Mouse (Mus musculus): Measurements from ENCODE around the gene Psmb4. TPM values are rescaled to one million over a fixed set of nuclear protein-coding genes. Genes with fewer than 3 reads are reported as not detected.

The Psmb4 gene
- polyA plus RNA-seq, 1 experiment = 257 TPM

DNA sequence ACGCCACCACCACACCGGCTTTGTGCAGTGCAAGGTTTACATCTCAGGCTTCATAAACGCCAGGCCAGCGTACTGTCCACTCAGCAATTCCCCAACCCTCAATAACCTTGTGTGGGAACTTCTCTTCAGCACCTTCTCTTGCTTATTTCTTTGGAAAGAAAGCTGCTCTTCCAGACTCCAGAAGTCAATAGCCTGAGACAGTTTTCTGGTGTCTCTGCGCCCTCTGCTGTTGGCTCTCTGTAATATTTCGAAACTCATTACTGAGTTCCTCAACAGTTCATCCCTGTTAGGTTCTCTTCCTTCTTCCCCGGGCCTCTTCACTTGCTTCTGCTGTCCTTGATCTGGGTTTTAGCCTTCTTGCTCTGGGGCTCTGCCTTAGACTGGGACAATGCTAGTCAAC, 16.0 kb upstream of the Psmb4 start:
- Histone ChIP-seq H3K4me1 (ENCODE audit: control insufficient read depth, insufficient read depth, low read length) (no peaks in the 10 kb centered on the region), H3K27ac (ENCODE audit: insufficient read depth, low read length) (no peak overlapping the region), H3K4me3 (ENCODE audit: insufficient read depth, low read length) (no peak overlapping the region)
- peak; percentile 76 for TF ChIP-seq CTCF (IDR thresholded peaks at IDR 0.05; ENCODE audit: extremely low read depth, insufficient read depth, low read length)
- TF ChIP-seq POLR2A (IDR thresholded peaks at IDR 0.05; ENCODE audit: extremely low read depth, insufficient read depth, low read length) = no peak

DNA sequence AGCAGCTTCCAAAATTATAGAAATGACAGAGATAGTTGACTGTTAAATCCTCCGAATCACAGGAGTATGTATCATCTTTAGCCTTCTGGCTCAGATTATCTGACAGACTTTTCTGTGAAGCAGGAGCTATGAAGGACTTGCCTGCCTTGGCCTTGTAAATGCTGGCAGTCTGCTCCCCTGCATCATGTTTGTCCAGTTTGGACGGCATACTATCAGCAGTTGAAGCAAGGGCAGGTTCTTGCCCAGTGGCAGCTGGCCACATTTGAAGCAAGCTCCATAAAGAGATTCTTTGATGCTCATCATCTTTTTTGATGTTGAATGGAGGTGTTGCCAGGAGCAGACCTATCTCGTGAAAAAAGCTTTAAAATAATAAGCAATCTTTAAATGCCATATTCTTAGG, 7.3 kb upstream of the Psmb4 start:
- H3K27ac ChIP-seq (ENCODE audit: insufficient read depth, low read length) = no peak overlapping the region
- no peaks in the 10 kb centered on the region for H3K4me1 ChIP-seq (ENCODE audit: control insufficient read depth, insufficient read depth, low read length)
- TF ChIP-seq POLR2A (IDR thresholded peaks at IDR 0.05; ENCODE audit: extremely low read depth, insufficient read depth, low read length) (no peak), CTCF (IDR thresholded peaks at IDR 0.05; ENCODE audit: extremely low read depth, insufficient read depth, low read length) (no peak)
- H3K4me3 ChIP-seq (ENCODE audit: insufficient read depth, low read length) = no peak overlapping the region

DNA sequence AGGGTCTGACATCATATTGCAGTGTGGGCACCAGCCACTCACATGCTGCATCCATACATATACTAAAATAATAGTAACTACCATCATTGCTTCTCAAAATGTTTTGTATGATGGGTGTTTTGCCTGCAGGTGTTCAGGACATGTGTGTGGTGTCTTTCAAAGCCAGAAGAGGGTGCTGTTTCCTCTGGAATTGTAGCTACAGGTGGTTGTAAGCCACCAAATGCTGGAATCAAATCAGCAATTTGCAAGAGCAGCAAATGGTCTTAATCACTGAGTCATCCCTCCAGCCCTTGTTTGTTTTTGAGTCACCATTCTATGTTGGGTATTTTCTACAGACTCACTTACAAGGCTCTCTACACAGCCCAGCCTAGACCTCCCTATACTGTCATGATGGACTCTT, 1.8 kb upstream of the Psmb4 start:
- TF ChIP-seq CTCF (IDR thresholded peaks at IDR 0.05; ENCODE audit: extremely low read depth, insufficient read depth, low read length) (peak; percentile 20; the same call in 1 of the 2 replicates), POLR2A (IDR thresholded peaks at IDR 0.05; ENCODE audit: extremely low read depth, insufficient read depth, low read length) (no peak)
- H3K4me1 ChIP-seq (ENCODE audit: control insufficient read depth, insufficient read depth, low read length) = peaks cover 9% of the 10 kb centered on the region
- H3K4me3 ChIP-seq (ENCODE audit: insufficient read depth, low read length) = no peak overlapping the region
- no peak overlapping the region for H3K27ac ChIP-seq (ENCODE audit: insufficient read depth, low read length)

DNA sequence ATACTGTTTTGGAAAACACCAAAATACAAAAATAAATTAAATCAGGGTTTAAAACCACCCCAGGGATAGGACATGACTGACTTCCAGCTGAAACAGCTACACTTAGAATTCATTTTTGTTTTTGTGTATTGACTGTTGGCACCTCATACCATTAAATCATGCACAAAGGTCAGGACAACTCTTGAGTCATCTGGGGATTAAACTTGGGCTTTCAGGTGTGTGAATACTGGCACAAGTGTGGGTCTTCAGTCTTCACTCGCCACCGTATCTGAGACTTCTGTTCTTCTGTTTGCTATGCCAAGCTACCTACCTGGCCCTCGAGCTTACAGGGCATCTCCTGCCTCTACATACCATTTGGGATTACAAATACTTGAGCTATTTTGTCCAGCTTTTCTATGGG, 4.2 kb downstream of the Psmb4 start:
- peaks cover 9% of the 10 kb centered on the region for H3K4me1 ChIP-seq (ENCODE audit: control insufficient read depth, insufficient read depth, low read length)
- TF ChIP-seq POLR2A (IDR thresholded peaks at IDR 0.05; ENCODE audit: extremely low read depth, insufficient read depth, low read length) (no peak), CTCF (IDR thresholded peaks at IDR 0.05; ENCODE audit: extremely low read depth, insufficient read depth, low read length) (no peak)
- H3K27ac ChIP-seq (ENCODE audit: insufficient read depth, low read length) = no peak overlapping the region
- no peak overlapping the region for H3K4me3 ChIP-seq (ENCODE audit: insufficient read depth, low read length)

DNA sequence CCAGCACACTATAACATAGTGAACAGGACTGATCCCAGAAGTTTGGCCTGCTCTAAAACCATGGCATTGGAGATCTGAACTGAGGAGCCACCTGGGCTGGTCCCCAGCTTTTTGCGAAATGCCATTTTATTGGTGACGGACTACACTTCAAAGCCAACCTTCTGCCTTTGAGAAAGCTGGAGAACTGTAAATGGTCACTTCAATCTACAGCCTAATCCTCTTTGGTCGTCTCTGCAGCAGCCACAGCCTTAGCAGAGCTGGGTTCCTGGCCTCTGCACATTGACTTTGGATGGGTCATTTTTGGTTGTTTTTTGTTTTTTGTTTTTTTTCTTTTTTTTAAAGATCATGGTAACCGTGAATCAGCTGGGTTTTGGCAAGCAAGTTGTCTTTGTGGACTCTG, 4.9 kb downstream of the Psmb4 start:
- Histone ChIP-seq H3K27ac (ENCODE audit: insufficient read depth, low read length) (no peak overlapping the region), H3K4me3 (ENCODE audit: insufficient read depth, low read length) (no peak overlapping the region), H3K4me1 (ENCODE audit: control insufficient read depth, insufficient read depth, low read length) (peaks cover 9% of the 10 kb centered on the region)
- TF ChIP-seq POLR2A (IDR thresholded peaks at IDR 0.05; ENCODE audit: extremely low read depth, insufficient read depth, low read length) (no peak), CTCF (IDR thresholded peaks at IDR 0.05; ENCODE audit: extremely low read depth, insufficient read depth, low read length) (no peak)

DNA sequence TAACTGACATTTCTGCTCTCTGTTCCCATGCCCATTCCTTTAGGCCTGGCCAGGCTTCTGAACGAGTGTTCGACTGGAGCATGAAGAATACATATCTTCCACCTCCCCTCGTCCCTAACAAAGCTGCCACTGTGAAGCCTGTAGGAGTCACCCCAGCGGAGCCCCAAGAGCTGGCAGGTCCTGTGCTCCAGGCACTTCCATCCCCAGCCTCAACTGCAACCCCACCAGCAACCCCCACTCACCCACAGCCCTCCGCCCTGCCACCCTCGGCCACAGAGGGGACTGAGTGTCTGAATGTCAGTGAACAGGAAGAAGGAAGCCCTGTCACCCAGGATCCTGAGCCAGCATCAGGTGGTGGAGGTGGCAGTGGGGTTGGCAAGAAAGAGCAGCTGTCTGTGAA, 8.1 kb downstream of the Psmb4 start:
- H3K27ac ChIP-seq (ENCODE audit: insufficient read depth, low read length) = no peak overlapping the region

DNA sequence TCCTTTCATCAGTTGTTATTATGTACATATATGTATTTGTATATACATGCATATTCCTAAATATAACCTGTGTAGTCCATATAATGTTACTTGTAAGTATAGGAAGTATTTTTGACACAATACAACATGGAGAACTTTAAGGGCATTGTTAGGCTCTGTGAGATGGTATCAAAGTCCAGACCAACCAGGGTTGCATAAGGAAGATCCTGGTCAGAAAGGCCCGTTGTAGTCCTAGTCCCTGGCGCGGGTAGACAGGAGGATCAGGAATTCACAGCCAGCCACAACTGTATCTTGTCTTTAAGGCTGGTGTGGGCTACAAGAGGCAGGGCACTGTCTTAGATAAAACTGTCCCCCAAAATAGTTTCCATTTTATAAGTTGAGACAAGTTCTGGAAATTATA, 17.8 kb downstream of the Psmb4 start:
- TF ChIP-seq CTCF (IDR thresholded peaks at IDR 0.05; ENCODE audit: extremely low read depth, insufficient read depth, low read length) (no peak), POLR2A (IDR thresholded peaks at IDR 0.05; ENCODE audit: extremely low read depth, insufficient read depth, low read length) (no peak)
- Histone ChIP-seq H3K4me3 (ENCODE audit: insufficient read depth, low read length) (no peak overlapping the region), H3K4me1 (ENCODE audit: control insufficient read depth, insufficient read depth, low read length) (no peaks in the 10 kb centered on the region), H3K27ac (ENCODE audit: insufficient read depth, low read length) (no peak overlapping the region)

More for the DNA sequence above, 8.1 kb downstream of the Psmb4 start:
- TF ChIP-seq CTCF (IDR thresholded peaks at IDR 0.05; ENCODE audit: extremely low read depth, insufficient read depth, low read length) = no peak
- TF ChIP-seq POLR2A (IDR thresholded peaks at IDR 0.05; ENCODE audit: extremely low read depth, insufficient read depth, low read length) = no peak
- H3K4me3 ChIP-seq (ENCODE audit: insufficient read depth, low read length) = no peak overlapping the region
- no peaks in the 10 kb centered on the region; the same call in 1 of the 2 replicates for H3K4me1 ChIP-seq (ENCODE audit: control insufficient read depth, insufficient read depth, low read length)

DNA sequence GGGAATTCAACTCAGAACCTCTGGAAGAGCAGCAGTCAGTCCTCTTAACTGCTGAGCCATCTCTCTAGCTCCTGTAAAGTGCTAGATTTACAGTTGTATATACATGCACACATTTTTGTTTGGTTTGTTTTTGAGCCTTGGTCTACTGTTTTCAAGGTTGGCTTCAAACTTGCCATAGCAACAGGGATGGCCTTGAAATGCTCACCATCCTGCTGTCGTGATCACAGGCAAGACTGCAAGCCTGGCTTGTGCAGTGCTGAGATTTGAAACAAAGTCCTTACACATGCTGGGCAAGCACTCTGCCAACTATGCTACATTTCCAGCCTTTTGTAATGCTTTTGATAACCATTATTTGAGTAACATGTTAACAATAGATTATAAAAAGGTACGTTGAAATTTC, 27.3 kb downstream of the Psmb4 start:
- no peak overlapping the region for H3K4me3 ChIP-seq (ENCODE audit: insufficient read depth, low read length)
- no peak for TF ChIP-seq POLR2A (IDR thresholded peaks at IDR 0.05; ENCODE audit: extremely low read depth, insufficient read depth, low read length)
- TF ChIP-seq CTCF (IDR thresholded peaks at IDR 0.05; ENCODE audit: extremely low read depth, insufficient read depth, low read length) = no peak
- H3K27ac ChIP-seq (ENCODE audit: insufficient read depth, low read length) = no peak overlapping the region
- peaks cover 2% of the 10 kb centered on the region; the same call in 1 of the 2 replicates for H3K4me1 ChIP-seq (ENCODE audit: control insufficient read depth, insufficient read depth, low read length)

DNA sequence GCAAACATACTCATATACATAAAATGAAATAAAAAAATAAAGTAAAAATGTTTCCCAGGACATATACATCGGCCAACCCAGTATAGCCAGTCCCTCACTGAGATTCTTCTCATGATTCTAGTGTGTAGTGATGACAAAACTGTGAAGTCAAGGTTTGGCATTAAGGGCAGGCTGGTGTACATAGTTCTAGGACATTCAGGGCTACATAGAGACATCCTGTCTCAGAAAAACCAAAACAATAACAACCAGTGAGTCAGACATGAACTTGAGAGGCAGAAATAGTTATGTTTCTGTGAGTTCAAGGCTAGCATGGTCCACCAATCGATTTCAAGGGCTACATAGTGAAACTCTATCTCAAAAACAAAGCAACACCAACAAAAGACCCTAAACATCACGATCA, 34.5 kb downstream of the Psmb4 start:
- peaks cover 2% of the 10 kb centered on the region; the same call in 1 of the 2 replicates for H3K4me1 ChIP-seq (ENCODE audit: control insufficient read depth, insufficient read depth, low read length)
- no peak overlapping the region for H3K27ac ChIP-seq (ENCODE audit: insufficient read depth, low read length)
- no peak for TF ChIP-seq CTCF (IDR thresholded peaks at IDR 0.05; ENCODE audit: extremely low read depth, insufficient read depth, low read length)
- no peak for TF ChIP-seq POLR2A (IDR thresholded peaks at IDR 0.05; ENCODE audit: extremely low read depth, insufficient read depth, low read length)
- no peak overlapping the region for H3K4me3 ChIP-seq (ENCODE audit: insufficient read depth, low read length)

DNA sequence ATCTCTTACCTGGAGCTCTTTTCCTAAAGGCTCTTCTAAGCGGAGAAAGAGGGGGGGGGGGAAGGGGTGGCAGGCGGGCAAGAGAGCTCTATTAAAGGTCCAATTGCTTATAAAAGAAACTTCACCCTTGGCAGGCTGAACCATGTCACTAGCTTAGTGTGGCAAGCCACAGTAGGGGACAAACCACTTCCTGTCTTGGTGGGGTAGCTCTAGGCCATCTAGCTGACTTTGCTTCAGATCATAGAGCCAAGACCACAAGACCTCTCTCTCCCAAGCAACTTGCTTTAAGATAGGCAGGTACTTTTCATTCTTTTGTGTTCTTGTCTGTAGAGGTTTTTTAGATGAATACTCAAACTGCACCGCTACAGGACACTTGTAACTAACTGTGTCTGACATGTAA, 35.0 kb downstream of the Psmb4 start:
- Histone ChIP-seq H3K27ac (ENCODE audit: insufficient read depth, low read length) (no peak overlapping the region), H3K4me1 (ENCODE audit: control insufficient read depth, insufficient read depth, low read length) (peaks cover 2% of the 10 kb centered on the region; the same call in 1 of the 2 replicates)
- TF ChIP-seq CTCF (IDR thresholded peaks at IDR 0.05; ENCODE audit: extremely low read depth, insufficient read depth, low read length) (no peak), POLR2A (IDR thresholded peaks at IDR 0.05; ENCODE audit: extremely low read depth, insufficient read depth, low read length) (no peak)

More for the DNA sequence above, 35.0 kb downstream of the Psmb4 start:
- no peak overlapping the region for H3K4me3 ChIP-seq (ENCODE audit: insufficient read depth, low read length)

All from cortical plate, adult 2 months (tissue).